In the genomic region with DNA sequence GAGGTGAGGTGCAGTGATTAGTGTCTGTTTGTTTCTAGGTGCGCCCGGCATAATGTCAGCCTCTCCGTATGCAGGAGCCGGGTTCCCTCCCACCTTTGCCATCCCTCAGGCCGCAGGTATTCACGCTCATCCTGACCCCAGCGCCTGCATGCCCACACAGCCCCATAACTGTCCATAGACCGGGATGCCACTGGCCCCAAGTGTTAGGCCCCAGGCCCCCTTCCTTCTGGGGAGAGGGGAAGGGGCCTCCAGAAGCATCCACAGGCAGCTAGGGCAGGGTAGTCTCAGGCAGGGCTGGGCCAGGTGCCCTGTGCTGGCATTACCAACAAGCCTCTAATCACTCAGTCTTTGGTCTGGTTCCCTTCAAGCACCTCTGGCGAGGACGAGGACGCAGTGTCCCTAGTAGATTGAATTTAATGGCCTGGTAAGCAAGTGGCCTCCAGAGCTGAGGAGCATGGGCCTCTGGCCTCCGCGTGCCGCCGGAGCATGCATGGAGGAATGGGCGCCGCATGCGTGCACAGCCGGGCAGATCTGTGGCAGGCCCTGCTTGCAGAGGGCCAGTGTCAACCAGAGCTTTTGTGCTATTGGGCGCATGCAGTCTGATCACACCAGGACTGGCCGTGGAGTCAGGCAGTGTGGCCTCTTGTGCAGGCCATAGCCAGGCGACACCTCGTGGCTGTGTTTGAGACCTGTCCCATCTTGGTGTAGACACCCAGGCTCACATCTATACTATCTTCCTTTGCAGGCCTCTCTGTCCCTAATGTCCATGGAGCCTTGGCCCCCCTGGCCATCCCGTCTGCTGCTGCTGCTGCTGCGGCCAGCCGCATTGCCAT, we compare ENCODE assay signal across 14 mouse cellular contexts. TPM values are rescaled to one million over a fixed set of nuclear protein-coding genes. Genes with fewer than 3 reads are reported as not detected.
A peak's percentile ranks its signal among the peaks of the same experiment; 100 is the strongest.
DNase-seq lines count a peak whose midpoint lies in the region; ATAC-seq lines count a peak whose summit lies in the region.
"Had no signal": no experiment of that assay in that cellular context is flagged by ENCODE, and none has a peak within 500 bp of the region (broad histone marks: within the 10 kb centered on the region; RNA-seq: fewer than 3 reads in every experiment).

No protein-coding gene starts in this region.

- ATAC-seq in heart, embryonic 13.5 days (ENCODE audit: extremely low read depth, insufficient number of reproducible peaks, low FRiP score, low TSS enrichment): no peak
- no peak for ATAC-seq in megakaryocyte, adult 5-6 weeks (ENCODE audit: poor library complexity, severe bottlenecking)
- ATAC-seq in liver, embryonic 12.5 days: no peak

- WGBS in heart, embryonic 13.5 days: 91% methylated on average over 26 of the region's 26 CpGs
- 91% methylated on average over 26 of the region's 26 CpGs for WGBS in limb, embryonic 10.5 days
- 91% methylated on average over 26 of the region's 26 CpGs for WGBS in liver, embryonic 12.5 days (ENCODE audit: insufficient replicate concordance)

- no peaks in the 10 kb centered on the region for H3K9me3 ChIP-seq in heart, embryonic 13.5 days
- H3K9me3 ChIP-seq in megakaryocyte, embryonic 14.5 days: no peaks in the 10 kb centered on the region
- no peaks in the 10 kb centered on the region for H3K9me3 ChIP-seq in limb, embryonic 10.5 days (replicated peaks)
- no peaks in the 10 kb centered on the region for H3K9me3 ChIP-seq in liver, embryonic 12.5 days (replicated peaks)
- H3K9me3 ChIP-seq: forebrain, embryonic 10.5 days had no signal

- no peaks in the 10 kb centered on the region for H3K27me3 ChIP-seq in heart, embryonic 13.5 days (replicated peaks)
- H3K27me3 ChIP-seq in megakaryocyte, embryonic 14.5 days (replicated peaks): no peaks in the 10 kb centered on the region
- H3K27me3 ChIP-seq in limb, embryonic 10.5 days (ENCODE audit: low read depth, poor library complexity, severe bottlenecking): no peaks in the 10 kb centered on the region
- no peaks in the 10 kb centered on the region for H3K27me3 ChIP-seq in liver, embryonic 12.5 days (replicated peaks)

- H3K9ac ChIP-seq in heart, embryonic 13.5 days: 0 out of 2 replicates have a peak overlapping the region, but pooled peaks have one; percentile 6
- no peak overlapping the region; the same call in 1 of the 2 replicates for H3K9ac ChIP-seq in liver, embryonic 12.5 days

- no peak for DNase-seq in heart, postnatal 14 days
- no peak for DNase-seq in limb, embryonic 10.5 days (ENCODE audit: low spot score)
- no peak for DNase-seq in adrenal gland, postnatal 25 days
- DNase-seq: layer of hippocampus, adult 9-11 months; left cerebral cortex, postnatal 4 days; lung, adult 18-20 months; thymus, adult 2 months had no signal

- peaks cover 54% of the 10 kb centered on the region for H3K4me1 ChIP-seq in heart, embryonic 13.5 days
- H3K4me1 ChIP-seq in megakaryocyte, embryonic 14.5 days: peaks cover 76% of the 10 kb centered on the region
- peaks cover 46% of the 10 kb centered on the region for H3K4me1 ChIP-seq in limb, embryonic 10.5 days
- H3K4me1 ChIP-seq in liver, embryonic 12.5 days: peaks cover 48% of the 10 kb centered on the region

- peaks cover 90% of the 10 kb centered on the region for H3K36me3 ChIP-seq in heart, embryonic 13.5 days
- H3K36me3 ChIP-seq in megakaryocyte, embryonic 14.5 days (replicated peaks; ENCODE audit: low read length): peaks cover 85% of the 10 kb centered on the region
- H3K36me3 ChIP-seq in limb, embryonic 10.5 days: peaks cover 96% of the 10 kb centered on the region
- H3K36me3 ChIP-seq in liver, embryonic 12.5 days: peaks cover 96% of the 10 kb centered on the region

- H3K27ac ChIP-seq in heart, embryonic 13.5 days (replicated peaks): no peak overlapping the region
- no peak overlapping the region for H3K27ac ChIP-seq in limb, embryonic 10.5 days
- no peak overlapping the region for H3K27ac ChIP-seq in liver, embryonic 12.5 days
- H3K27ac ChIP-seq: forebrain, embryonic 10.5 days had no signal

- intact Hi-C loops in heart, postnatal 14 days (cut with DNase I): no loop called here

- no peak overlapping the region for H3K4me3 ChIP-seq in heart, embryonic 13.5 days
- H3K4me3 ChIP-seq in megakaryocyte, embryonic 14.5 days (replicated peaks): peak overlapping the region; percentile 53
- H3K4me3 ChIP-seq in limb, embryonic 10.5 days: peak overlapping the region; percentile 2; the same call in 1 of the 2 replicates
- no peak overlapping the region for H3K4me3 ChIP-seq in liver, embryonic 12.5 days

- no peak overlapping the region for H3K4me2 ChIP-seq in heart, embryonic 13.5 days
- H3K4me2 ChIP-seq in liver, embryonic 12.5 days: no peak overlapping the region

RNA-seq across cellular contexts. Expression of gene Ptbp1, which starts 6.1 kb away (rescaled TPM):
- polyA plus RNA-seq in heart, embryonic 13.5 days (2015; fragmentation: Nextera tagmentation; extraction: Ambion mirVana): 122 and 141 TPM in 2 replicates
- 10 to 100 TPM; 82.2 TPM for total RNA-seq in heart, postnatal 14 days (2021)
- polyA plus RNA-seq in megakaryocyte, embryonic 14.5 days (2012; ENCODE audit: insufficient read depth, low replicate concordance): 849 and 1,831 TPM in 2 replicates
- 138 and 144 TPM in 2 replicates for total RNA-seq in megakaryocyte, adult 5-6 weeks (2015)
- total RNA-seq in megakaryocyte, adult 5-6 weeks (2017): 97.9 and 133 TPM in 2 replicates
- polyA plus RNA-seq in limb, embryonic 10.5 days (2016; fragmentation: Nextera tagmentation; extraction: Ambion mirVana): 485 and 494 TPM in 2 replicates
- polyA plus RNA-seq in liver, embryonic 12.5 days (2016; fragmentation: Nextera tagmentation; extraction: Ambion mirVana): 207 and 211 TPM in 2 replicates
- 224 and 249 TPM in 2 replicates for total RNA-seq in adrenal gland, postnatal 25 days (2021)

RNA-seq across cellular contexts. Expression of gene Prtn3, which starts 14.0 kb away (rescaled TPM):
- 2.5 and 2.6 TPM in 2 replicates for polyA plus RNA-seq in heart, embryonic 13.5 days (2015; fragmentation: Nextera tagmentation; extraction: Ambion mirVana)
- total RNA-seq in heart, postnatal 14 days (2021): under 1 TPM in 1 of 2 experiments, not detected in 1; 0.29 TPM
- 96.7 and 434 TPM in 2 replicates for polyA plus RNA-seq in megakaryocyte, embryonic 14.5 days (2012; ENCODE audit: insufficient read depth, low replicate concordance)
- 322 and 372 TPM in 2 replicates for total RNA-seq in megakaryocyte, adult 5-6 weeks (2015)
- total RNA-seq in megakaryocyte, adult 5-6 weeks (2017): 92.6 and 97.3 TPM in 2 replicates
- polyA plus RNA-seq in limb, embryonic 10.5 days (2016; fragmentation: Nextera tagmentation; extraction: Ambion mirVana): 9.1 and 15.3 TPM in 2 replicates
- polyA plus RNA-seq in liver, embryonic 12.5 days (2016; fragmentation: Nextera tagmentation; extraction: Ambion mirVana): 38.4 and 38.6 TPM in 2 replicates
- total RNA-seq in adrenal gland, postnatal 25 days (2021): not detected in 2 replicates
- total RNA-seq: gastrocnemius, adult 8-10 months had no signal

RNA-seq across cellular contexts. Expression of gene Plppr3, which starts 14.1 kb away (rescaled TPM):
- 15.8 and 16.4 TPM in 2 replicates for polyA plus RNA-seq in heart, embryonic 13.5 days (2015; fragmentation: Nextera tagmentation; extraction: Ambion mirVana)
- total RNA-seq in heart, postnatal 14 days (2021): under 1 TPM; 0.20 to 0.29 TPM
- polyA plus RNA-seq in megakaryocyte, embryonic 14.5 days (2012; ENCODE audit: insufficient read depth, low replicate concordance): 0.80 and 16.9 TPM in 2 replicates
- total RNA-seq in megakaryocyte, adult 5-6 weeks (2015): 6.2 and 10.6 TPM in 2 replicates
- 13.2 and 17.6 TPM in 2 replicates for total RNA-seq in megakaryocyte, adult 5-6 weeks (2017)
- 108 and 140 TPM in 2 replicates for polyA plus RNA-seq in limb, embryonic 10.5 days (2016; fragmentation: Nextera tagmentation; extraction: Ambion mirVana)
- polyA plus RNA-seq in liver, embryonic 12.5 days (2016; fragmentation: Nextera tagmentation; extraction: Ambion mirVana): 8.2 and 10.0 TPM in 2 replicates
- 0.49 and 1.2 TPM in 2 replicates for total RNA-seq in adrenal gland, postnatal 25 days (2021)

RNA-seq across cellular contexts. Expression of gene Elane, which starts 25.8 kb away (rescaled TPM):
- 0.25 and 0.96 TPM in 2 replicates for polyA plus RNA-seq in heart, embryonic 13.5 days (2015; fragmentation: Nextera tagmentation; extraction: Ambion mirVana)
- not detected for total RNA-seq in heart, postnatal 14 days (2021)
- polyA plus RNA-seq in megakaryocyte, embryonic 14.5 days (2012; ENCODE audit: insufficient read depth, low replicate concordance): 5.6 and 23.2 TPM in 2 replicates
- 348 and 366 TPM in 2 replicates for total RNA-seq in megakaryocyte, adult 5-6 weeks (2015)
- total RNA-seq in megakaryocyte, adult 5-6 weeks (2017): 161 and 164 TPM in 2 replicates
- polyA plus RNA-seq in limb, embryonic 10.5 days (2016; fragmentation: Nextera tagmentation; extraction: Ambion mirVana): not detected in 2 replicates
- polyA plus RNA-seq in liver, embryonic 12.5 days (2016; fragmentation: Nextera tagmentation; extraction: Ambion mirVana): 12.1 and 15.4 TPM in 2 replicates
- not detected in 2 replicates for total RNA-seq in adrenal gland, postnatal 25 days (2021)
- total RNA-seq: gastrocnemius, adult 8-10 months; left cerebral cortex, postnatal 4 days had no signal
- polyA plus RNA-seq: forebrain, embryonic 10.5 days had no signal

RNA-seq across cellular contexts. Expression of gene Cfd, which starts 30.4 kb away (rescaled TPM):
- not detected in 2 replicates for polyA plus RNA-seq in heart, embryonic 13.5 days (2015; fragmentation: Nextera tagmentation; extraction: Ambion mirVana)
- 10 to 100 TPM; 14.2 to 77.3 TPM for total RNA-seq in heart, postnatal 14 days (2021)
- polyA plus RNA-seq in megakaryocyte, embryonic 14.5 days (2012; ENCODE audit: insufficient read depth, low replicate concordance): not detected in 2 replicates
- total RNA-seq in megakaryocyte, adult 5-6 weeks (2015): not detected in 2 replicates
- total RNA-seq in megakaryocyte, adult 5-6 weeks (2017): not detected in 2 replicates
- not detected in 2 replicates for polyA plus RNA-seq in limb, embryonic 10.5 days (2016; fragmentation: Nextera tagmentation; extraction: Ambion mirVana)
- not detected in 2 replicates for polyA plus RNA-seq in liver, embryonic 12.5 days (2016; fragmentation: Nextera tagmentation; extraction: Ambion mirVana)
- 420 and 469 TPM in 2 replicates for total RNA-seq in adrenal gland, postnatal 25 days (2021)
- total RNA-seq: left cerebral cortex, postnatal 4 days had no signal
- polyA plus RNA-seq: forebrain, embryonic 10.5 days; heart, embryonic 14.5 days had no signal

Comparison
In these comparisons a context has a peak if more than half of its experiments do, and no peak if none do; other contexts are left out.
1. H3K4me3 ChIP-seq: peak in megakaryocyte, embryonic 14.5 days (single experiment) and limb, embryonic 10.5 days (single experiment); none in heart, embryonic 13.5 days (single experiment) and liver, embryonic 12.5 days (single experiment).